Mouse (Mus musculus) MEL (cell line): ENCODE measurements around the gene Stat4.

Source experiments
- CTCF ChIP-seq, 3 experiments: IDR thresholded peaks in 2 of 3; conservative IDR thresholded peaks in 1 of 3; 2 replicates each; pipeline ENCODE4 v1.5.1; 2011 to 2012; ENCODE audit warnings: low read length in 3 of 3, low read depth in 2 of 3, mild to moderate bottlenecking in 2 of 3, improper control_type of control experiment in 1 of 3, inconsistent platforms in 1 of 3, mixed read lengths in 1 of 3, moderate library complexity in 1 of 3; ENCODE audit not compliant: control insufficient read depth in 1 of 3, insufficient read depth in 1 of 3, poor library complexity in 1 of 3, severe bottlenecking in 1 of 3
- ELF1 ChIP-seq: IDR thresholded peaks from 2 replicates; pipeline ENCODE4 v1.6.1; 2014; ENCODE audit warnings: low read depth, mild to moderate bottlenecking, inconsistent platforms, low read length, improper control_type of control experiment, moderate library complexity
- GABPA ChIP-seq: IDR thresholded peaks from 2 replicates; pipeline ENCODE4 v1.6.1; 2012; ENCODE audit warnings: low read depth, mild to moderate bottlenecking, inconsistent platforms, low read length, improper control_type of control experiment, moderate library complexity
- GATA1 ChIP-seq: IDR thresholded peaks from 2 replicates; pipeline ENCODE4 v1.6.1; 2011; ENCODE audit warnings: low read depth, low read length, improper control_type of control experiment
- JUND ChIP-seq: IDR thresholded peaks from 2 replicates; pipeline ENCODE4 v1.6.1; 2011; ENCODE audit warnings: low read depth, mild to moderate bottlenecking, improper control_type of control experiment, low read length
- MAX ChIP-seq: IDR thresholded peaks from 2 replicates; pipeline ENCODE4 v1.6.1; 2011; ENCODE audit warnings: low read length, improper control_type of control experiment
- MAZ ChIP-seq: IDR thresholded peaks from 2 replicates; pipeline ENCODE4 v1.6.1; 2012; ENCODE audit warnings: low read depth, mild to moderate bottlenecking, inconsistent platforms, low read length, improper control_type of control experiment
- MYC ChIP-seq: IDR thresholded peaks from 2 replicates; pipeline ENCODE4 v1.6.1; 2011; ENCODE audit warnings: low read depth, mild to moderate bottlenecking, low read length, improper control_type of control experiment, moderate library complexity
- NRF1 ChIP-seq: IDR thresholded peaks from 2 replicates; pipeline ENCODE4 v1.6.1; 2014; ENCODE audit warnings: low read depth, mild to moderate bottlenecking, inconsistent platforms, low read length, improper control_type of control experiment, moderate library complexity; ENCODE audit not compliant: poor library complexity, insufficient read depth, severe bottlenecking
- POLR2A ChIP-seq, 2 experiments: IDR thresholded peaks; 2 replicates each; pipeline ENCODE4 v1.6.1; 2011 to 2012; ENCODE audit warnings: low read length in 2 of 2, mild to moderate bottlenecking in 2 of 2, control low read depth in 1 of 2, improper control_type of control experiment in 1 of 2, low read depth in 1 of 2, moderate library complexity in 1 of 2; ENCODE audit not compliant: control insufficient read depth in 1 of 2, insufficient read depth in 1 of 2, poor library complexity in 1 of 2
- POLR2AphosphoS5 ChIP-seq: IDR thresholded peaks from 2 replicates; pipeline ENCODE4 v1.6.1; 2012; ENCODE audit warnings: low read depth, borderline replicate concordance, mild to moderate bottlenecking, inconsistent platforms, low read length, moderate library complexity, mixed read lengths
- TAL1 ChIP-seq: IDR thresholded peaks from 2 replicates; pipeline ENCODE4 v1.6.1; 2012; ENCODE audit warnings: mild to moderate bottlenecking, inconsistent platforms, low read length, moderate library complexity, mixed read lengths
- ZKSCAN1 ChIP-seq: IDR thresholded peaks from 2 replicates; pipeline ENCODE4 v1.6.1; 2012; ENCODE audit warnings: low read depth, mild to moderate bottlenecking, inconsistent platforms, low read length, improper control_type of control experiment, moderate library complexity
- ZNF384 ChIP-seq: IDR thresholded peaks from 2 replicates; pipeline ENCODE4 v1.6.1; 2012; ENCODE audit warnings: low read depth, mild to moderate bottlenecking, inconsistent platforms, low read length, improper control_type of control experiment

DNA sequence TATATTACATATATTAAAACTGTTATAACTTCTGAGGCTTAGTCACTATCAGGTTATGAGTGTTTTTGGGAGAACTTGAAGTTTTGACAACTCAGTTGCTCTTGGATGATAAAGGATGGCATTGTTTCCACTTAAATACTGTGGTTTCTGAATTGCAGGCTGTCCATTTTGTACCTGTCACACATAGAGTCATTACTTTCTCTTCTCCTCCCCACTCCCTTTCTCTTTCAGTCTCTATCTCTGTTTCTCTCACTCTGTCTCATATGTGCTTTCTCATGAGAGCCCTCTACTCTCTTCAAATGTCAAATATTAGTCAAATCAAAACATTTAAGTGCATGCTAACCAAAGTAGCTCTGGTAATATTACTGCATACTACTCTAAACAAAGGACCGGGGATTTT lies 79.3 kb downstream of the Stat4 start:
- TF ChIP-seq POLR2A (IDR thresholded peaks at IDR 0.05; ENCODE audit: control insufficient read depth in 1 of 2, insufficient read depth in 1 of 2, low read depth in 1 of 2, low read length in 2 of 2, poor library complexity in 1 of 2): no peak
- no peak for TF ChIP-seq GATA1
- TF ChIP-seq CTCF (IDR thresholded peaks at IDR 0.05 in 2 of 3, conservative IDR thresholded peaks at IDR 0.05 in 1 of 3; ENCODE audit: control insufficient read depth in 1 of 3, insufficient read depth in 1 of 3, low read depth in 2 of 3, low read length in 3 of 3, poor library complexity in 1 of 3, severe bottlenecking in 1 of 3): no peak
- TF ChIP-seq TAL1: no peak
- TF ChIP-seq GABPA: no peak
- TF ChIP-seq ELF1: no peak
- no peak for TF ChIP-seq NRF1
- TF ChIP-seq MAZ: no peak
- TF ChIP-seq ZKSCAN1: no peak
- TF ChIP-seq POLR2AphosphoS5: no peak
- TF ChIP-seq MAX: no peak
- TF ChIP-seq JUND: no peak
- no peak for TF ChIP-seq ZNF384
- TF ChIP-seq MYC: no peak
